Mouse (Mus musculus): ENCODE data around the gene Spata31d1d.
"Not testable (repeated sequence)": the region's sequence is repeated elsewhere in the genome, so short reads cannot be mapped to it uniquely, and the experiment has no call there.

GRCm38 (mm10) chr13:59711984-59712383 is 19.6 kb downstream of the Spata31d1d start, which contains the start of gene Spata31d1b:
- not testable (repeated sequence) for TF ChIP-seq EP300, CTCF (IDR thresholded peaks at IDR 0.05)
